Mouse (Mus musculus) intestine, embryonic 14.5 days (tissue): Measurements from ENCODE around the gene Msrb1. TPM values are rescaled to one million over a fixed set of nuclear protein-coding genes. Genes with fewer than 3 reads are reported as not detected.

ENCODE experiments used
- ATAC-seq: fragments of 200-750 bp; cut with Nextera tagmentation; replicated peaks from 2 replicates; pipeline ENCODE4 v1.8.0; 2017; ENCODE audit warnings: low read depth, moderate number of reproducible peaks, moderate TSS enrichment, moderate library complexity; ENCODE audit not compliant: low FRiP score, low TSS enrichment
- DNase-seq: peaks from one replicate; pipeline ENCODE4 v3.0.0-alpha.2; 2018; ENCODE audit warnings: low spot score
- H3K27ac ChIP-seq: fragments of 300-500 bp; sonication (generic); 2 replicates; pipeline ENCODE4 v1.5.1; 2014; ENCODE audit warnings: low read depth, mild to moderate bottlenecking, control low read depth
- H3K27me3 ChIP-seq: fragments of 300-500 bp; sonication (generic); replicated peaks from 2 replicates; pipeline ENCODE4 v1.6.1; 2014; ENCODE audit warnings: low read length, control low read depth; ENCODE audit not compliant: control insufficient read depth, insufficient read depth
- H3K36me3 ChIP-seq: fragments of 300-500 bp; sonication (generic); 2 replicates; pipeline ENCODE4 v1.6.1; 2014; ENCODE audit warnings: low read length, control low read depth; ENCODE audit not compliant: control insufficient read depth, insufficient read depth
- H3K4me1 ChIP-seq: fragments of 300-500 bp; sonication (generic); replicated peaks from 2 replicates; pipeline ENCODE4 v1.6.1; 2014; ENCODE audit warnings: low read length, control low read depth, mixed read lengths; ENCODE audit not compliant: control insufficient read depth, insufficient read depth
- H3K4me2 ChIP-seq: fragments of 300-500 bp; sonication (generic); 2 replicates; pipeline ENCODE4 v1.6.1; 2014; ENCODE audit warnings: low read length
- H3K4me3 ChIP-seq: fragments of 300-500 bp; sonication (generic); 2 replicates; pipeline ENCODE4 v1.5.1; 2014; ENCODE audit warnings: low read depth, low read length, control low read depth, mixed read lengths
- H3K9ac ChIP-seq: fragments of 300-500 bp; sonication (generic); 2 replicates; pipeline ENCODE4 v1.6.1; 2014; ENCODE audit warnings: mild to moderate bottlenecking, low read length
- H3K9me3 ChIP-seq: fragments of 300-500 bp; sonication (generic); 2 replicates; pipeline ENCODE4 v1.6.1; 2016; ENCODE audit warnings: low read length, control low read depth; ENCODE audit not compliant: control insufficient read depth
- WGBS: fragments of 180-500 bp; shearing (Covaris S2); extraction: QIAGEN DNeasy Blood & Tissue Kit; methylation state at CpG from one replicate; pipeline ENCODE4 v1.1.7; 2014; 5-methylcytosine and 5-hydroxymethylcytosine counted together
- polyA plus RNA-seq: library from polyadenylated mRNA; unstranded; fragments of >200 nt; fragmentation: Nextera tagmentation; extraction: Ambion mirVana; gene quantifications from 2 replicates; pipeline ENCODE4 v1.2.1, GENCODE M21; 2014

Gene Msrb1
- polyA plus RNA-seq, 1 experiment from 2014 or later: 32.3 TPM

DNA sequence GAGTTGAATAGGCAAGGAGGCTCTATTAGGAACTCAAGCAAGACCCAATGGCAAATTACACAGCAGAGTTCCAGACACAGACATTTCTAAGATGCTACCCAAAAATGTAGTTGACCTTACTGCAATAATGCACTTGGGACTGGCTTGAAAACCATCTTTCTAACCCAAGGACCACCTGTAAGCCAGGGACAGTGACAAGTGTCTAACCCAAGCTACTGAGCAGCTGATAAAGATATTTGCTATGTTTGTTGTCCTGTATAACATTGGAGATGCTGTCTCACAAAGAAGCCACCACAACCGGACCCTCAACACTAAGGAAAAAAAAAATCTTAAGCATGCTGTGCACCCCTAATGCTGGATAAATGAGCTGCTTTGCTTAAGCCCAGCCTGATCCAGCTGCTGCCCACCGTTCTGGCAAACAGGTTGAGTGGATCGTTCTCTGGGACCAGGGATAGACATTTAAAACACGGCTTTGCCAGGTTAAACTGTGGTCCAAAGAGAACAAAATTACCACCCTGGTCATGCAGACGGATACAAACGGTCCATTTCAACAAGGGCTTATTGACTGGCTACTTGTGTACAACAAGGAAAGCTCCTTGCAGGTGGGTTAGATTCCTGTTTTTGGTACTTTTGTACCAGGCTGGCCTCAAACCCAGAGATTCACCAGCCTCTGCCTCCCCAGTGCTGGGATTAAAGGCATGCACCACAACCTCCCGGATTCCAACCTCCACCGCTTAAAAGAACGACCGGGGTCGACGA lies 13.1 kb upstream of the Msrb1 start:
- peak overlapping the region; percentile 67 for H3K4me2 ChIP-seq
- H3K36me3 ChIP-seq: peaks cover 18% of the 10 kb centered on the region
- WGBS: under 1% methylated on average over 12 of the region's 12 CpGs
- H3K27ac ChIP-seq: 0 out of 2 replicates have a peak overlapping the region, but pooled peaks have one; percentile 62
- DNase-seq (no peak), ATAC-seq (no peak)
- peak overlapping the region; percentile 72 for H3K9ac ChIP-seq
- peaks cover 23% of the 10 kb centered on the region for H3K4me1 ChIP-seq
- peak overlapping the region; percentile 70 for H3K4me3 ChIP-seq
- no peaks in the 10 kb centered on the region for H3K27me3 ChIP-seq
- H3K9me3 ChIP-seq: no peaks in the 10 kb centered on the region

DNA sequence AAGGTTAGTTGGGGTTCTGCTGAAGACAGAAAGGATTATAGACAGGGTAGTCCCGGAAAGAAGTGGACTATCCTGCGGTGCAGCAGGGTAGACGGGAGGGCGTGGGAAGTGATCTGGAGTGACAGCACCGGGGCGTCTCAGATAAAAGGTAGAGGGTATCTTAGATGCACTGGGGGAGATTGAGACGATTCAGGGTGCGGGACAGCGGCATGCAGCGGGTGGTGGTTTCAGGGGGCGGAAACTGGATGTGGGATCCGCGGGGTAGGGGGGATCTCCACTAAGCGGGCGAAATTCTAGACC lies 12.6 kb upstream of the Msrb1 start:
- ATAC-seq (no peak), DNase-seq (no peak)

DNA sequence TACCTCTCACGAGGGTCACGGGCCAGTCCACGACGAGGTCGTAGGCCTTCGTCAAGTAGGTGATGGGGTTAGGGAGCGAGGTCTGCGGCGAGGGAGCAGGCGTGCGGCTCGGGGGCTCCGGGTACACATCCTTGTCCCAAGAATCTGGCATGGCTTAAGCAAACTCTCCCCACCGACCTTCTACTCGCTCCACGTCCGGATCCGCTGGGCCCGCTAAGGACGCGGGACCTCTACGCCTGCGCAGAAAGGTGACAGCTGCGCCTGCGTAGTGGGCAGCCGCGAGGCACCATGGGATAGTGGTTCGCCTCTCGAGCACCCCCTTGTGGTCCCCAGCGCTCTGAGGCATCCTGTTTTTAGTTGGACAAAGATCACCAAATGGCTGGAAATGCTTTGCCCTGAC lies 12.3 kb upstream of the Msrb1 start, which contains the start of gene Ndufb10:
Gene Ndufb10, minus strand, starts transcription at position 295 of the 400 bp plus-strand sequence.
- WGBS: under 1% methylated on average over 30 of the region's 30 CpGs

More for the DNA sequence above, 12.6 kb upstream of the Msrb1 start:
- Histone ChIP-seq H3K9ac (peak overlapping the region; percentile 72), H3K4me3 (peak overlapping the region; percentile 70), H3K9me3 (no peaks in the 10 kb centered on the region), H3K27ac (peak overlapping the region; percentile 62), H3K36me3 (peaks cover 18% of the 10 kb centered on the region), H3K4me2 (peak overlapping the region; percentile 67), H3K27me3 (no peaks in the 10 kb centered on the region), H3K4me1 (peaks cover 23% of the 10 kb centered on the region)
- under 1% methylated on average over 15 of the region's 15 CpGs for WGBS

DNA sequence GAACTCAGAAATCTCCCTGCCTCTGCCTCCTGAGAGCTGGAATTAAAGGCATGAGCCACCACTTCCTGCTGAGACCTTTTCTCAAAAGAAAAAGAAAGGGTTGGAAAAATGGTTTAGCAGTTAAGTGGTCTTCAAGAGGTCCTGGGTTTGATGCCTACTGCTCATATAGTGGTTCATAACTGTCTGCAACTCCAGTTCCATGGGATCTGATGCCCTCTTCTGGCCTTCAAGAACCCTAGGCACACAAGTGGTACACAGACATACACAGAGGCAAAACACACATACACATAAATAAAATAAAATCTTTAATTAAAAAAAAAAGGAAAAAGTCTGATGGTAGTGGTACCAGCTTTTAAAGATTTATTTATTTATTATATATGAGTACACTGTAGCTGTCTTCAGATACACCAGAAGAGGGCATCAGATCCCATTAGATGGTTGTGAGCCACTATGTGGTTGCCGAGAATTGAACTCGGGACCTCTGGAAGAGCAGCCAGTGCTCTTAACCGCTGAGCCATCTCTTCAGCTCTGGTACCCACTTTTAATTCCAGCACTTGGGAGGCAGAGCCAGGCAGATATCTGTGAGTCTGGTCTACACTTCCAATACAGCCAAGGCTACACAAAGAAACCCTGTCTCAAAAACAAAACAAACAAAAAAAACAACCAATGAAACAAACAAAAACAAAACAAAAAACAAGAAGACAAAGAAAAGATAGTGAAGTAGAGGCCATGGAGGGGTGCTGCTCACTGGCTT lies 10.6 kb upstream of the Msrb1 start:
- H3K9ac ChIP-seq: no peak overlapping the region
- H3K27ac ChIP-seq: no peak overlapping the region
- no peak for DNase-seq
- peaks cover 23% of the 10 kb centered on the region for H3K4me1 ChIP-seq
- H3K36me3 ChIP-seq: peaks cover 16% of the 10 kb centered on the region
- H3K27me3 ChIP-seq: no peaks in the 10 kb centered on the region
- no peak for ATAC-seq
- H3K4me3 ChIP-seq: no peak overlapping the region
- no peak overlapping the region for H3K4me2 ChIP-seq
- no peaks in the 10 kb centered on the region for H3K9me3 ChIP-seq
- WGBS: 65% methylated on average over 3 of the region's 3 CpGs

More for the DNA sequence above, 12.3 kb upstream of the Msrb1 start, which contains the start of gene Ndufb10:
- peak within 1 kb of the TSS; percentile 72 for H3K9ac ChIP-seq
- DNase-seq (peak; percentile 99), ATAC-seq (peak; percentile 48)
- no peaks in the 10 kb centered on the region for H3K9me3 ChIP-seq
- H3K27me3 ChIP-seq: no peaks in the 10 kb centered on the region
- peaks cover 18% of the 10 kb centered on the region for H3K36me3 ChIP-seq
- H3K4me3 ChIP-seq: peak within 1 kb of the TSS; percentile 70
- peak within 1 kb of the TSS; percentile 67 for H3K4me2 ChIP-seq
- H3K4me1 ChIP-seq: peaks cover 23% of the 10 kb centered on the region
- peak within 1 kb of the TSS; percentile 62 for H3K27ac ChIP-seq

DNA sequence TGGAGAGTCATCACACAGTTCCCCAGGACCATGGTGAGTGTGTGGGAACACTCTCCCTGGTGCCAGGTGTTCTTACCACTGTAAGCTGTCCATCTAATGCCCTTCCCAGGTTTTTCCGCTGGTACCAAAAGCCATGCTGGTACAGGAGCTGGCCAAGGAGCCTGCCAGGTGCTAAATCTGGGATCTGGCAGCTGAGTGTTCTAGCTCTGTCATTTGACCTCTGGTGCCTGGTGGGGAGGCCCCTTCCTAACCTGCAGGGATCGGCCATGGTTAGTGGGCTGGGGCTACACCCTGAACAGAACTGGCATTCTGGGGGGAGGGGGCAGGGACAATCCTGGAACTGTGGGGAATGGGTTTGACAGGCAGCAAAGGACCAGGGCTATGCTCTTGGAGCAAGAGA lies 8.8 kb upstream of the Msrb1 start, which contains the start of gene Rpl3l:
Gene Rpl3l, plus strand, starts transcription at position 203 of the 400 bp plus-strand sequence.
- Histone ChIP-seq H3K4me3 (no peak within 1 kb of the TSS), H3K27me3 (no peaks in the 10 kb centered on the region), H3K9me3 (no peaks in the 10 kb centered on the region), H3K4me1 (peaks cover 8% of the 10 kb centered on the region; the same call in 1 of the 2 replicates), H3K36me3 (0 out of 2 replicates have a peak, but pooled peaks cover under 1% of the 10 kb centered on the region), H3K9ac (no peak within 1 kb of the TSS), H3K4me2 (no peak within 1 kb of the TSS), H3K27ac (no peak within 1 kb of the TSS)
- DNase-seq: no peak
- 70% methylated on average over 2 of the region's 2 CpGs for WGBS
- no peak for ATAC-seq

DNA sequence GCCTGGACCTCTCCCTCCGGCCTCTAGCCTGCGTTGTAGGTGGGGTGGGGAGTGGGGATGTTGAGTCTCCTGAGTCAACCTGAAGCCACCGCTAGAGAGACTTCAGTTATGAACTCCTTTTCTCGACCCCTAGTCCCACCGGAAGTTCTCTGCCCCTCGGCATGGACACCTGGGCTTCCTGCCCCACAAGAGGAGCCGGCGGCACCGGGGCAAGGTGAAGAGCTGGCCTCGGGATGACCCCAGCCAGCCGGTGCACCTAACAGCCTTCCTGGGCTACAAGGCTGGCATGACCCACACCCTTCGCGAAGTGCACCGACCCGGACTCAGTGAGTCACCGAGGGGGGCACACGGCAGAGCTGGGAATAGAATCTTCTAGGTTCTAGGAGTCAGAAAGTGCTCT lies 8.3 kb upstream of the Msrb1 start:
- H3K9me3 ChIP-seq: no peaks in the 10 kb centered on the region
- no peaks in the 10 kb centered on the region for H3K36me3 ChIP-seq
- H3K27me3 ChIP-seq: no peaks in the 10 kb centered on the region
- H3K9ac ChIP-seq: no peak overlapping the region
- H3K4me3 ChIP-seq: no peak overlapping the region
- no peak overlapping the region for H3K4me2 ChIP-seq
- H3K4me1 ChIP-seq: peaks cover 3% of the 10 kb centered on the region; the same call in 1 of the 2 replicates
- no peak for DNase-seq
- no peak overlapping the region for H3K27ac ChIP-seq
- 69% methylated on average over 17 of the region's 17 CpGs for WGBS
- no peak for ATAC-seq

DNA sequence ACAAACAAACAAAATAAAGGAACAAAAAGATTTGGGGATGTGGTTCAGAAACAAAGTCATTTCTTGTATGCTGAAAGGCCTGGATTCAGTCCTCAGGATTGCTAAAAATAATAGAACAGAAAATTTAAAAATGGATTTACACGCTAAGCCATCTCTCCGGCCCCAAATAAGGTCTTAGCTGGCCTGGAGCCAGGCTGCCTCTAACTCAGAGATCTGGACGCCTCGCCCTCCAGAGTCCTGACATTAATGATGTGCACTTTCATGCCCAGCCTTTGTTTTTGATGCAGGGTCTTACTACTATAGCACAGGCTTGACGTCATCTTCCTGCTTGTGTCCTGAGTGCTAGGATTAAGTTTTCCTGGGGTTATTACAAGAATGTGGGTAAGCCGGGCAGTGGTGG lies 7.4 kb upstream of the Msrb1 start:
- H3K36me3 ChIP-seq: no peaks in the 10 kb centered on the region
- no peak for ATAC-seq
- H3K4me1 ChIP-seq: no peaks in the 10 kb centered on the region
- no peak overlapping the region for H3K4me3 ChIP-seq
- no peaks in the 10 kb centered on the region for H3K9me3 ChIP-seq
- DNase-seq: no peak
- WGBS: 66% methylated on average over 6 of the region's 6 CpGs
- H3K9ac ChIP-seq: no peak overlapping the region
- H3K4me2 ChIP-seq: no peak overlapping the region
- no peak overlapping the region for H3K27ac ChIP-seq
- no peaks in the 10 kb centered on the region for H3K27me3 ChIP-seq

DNA sequence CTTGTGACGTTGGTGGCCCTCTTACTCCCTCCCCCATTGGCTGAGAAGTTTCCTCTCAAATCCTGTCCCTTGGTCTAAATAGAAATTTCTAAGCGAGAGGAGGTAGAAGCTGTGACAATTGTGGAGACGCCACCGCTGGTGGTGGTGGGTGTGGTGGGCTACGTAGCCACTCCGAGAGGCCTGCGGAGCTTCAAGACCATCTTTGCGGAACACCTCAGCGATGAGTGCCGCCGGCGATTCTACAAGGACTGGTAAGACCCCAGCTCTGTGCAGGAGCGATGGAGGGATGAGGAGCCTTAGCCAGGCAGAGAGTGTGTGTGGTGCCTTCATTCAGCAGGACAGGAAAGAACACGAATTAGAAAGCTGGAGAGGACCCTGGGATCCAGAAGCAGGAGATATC lies 5.7 kb upstream of the Msrb1 start:
- H3K4me3 ChIP-seq: no peak overlapping the region
- no peak for ATAC-seq
- peaks cover under 1% of the 10 kb centered on the region; the same call in 1 of the 2 replicates for H3K4me1 ChIP-seq
- H3K36me3 ChIP-seq: no peaks in the 10 kb centered on the region
- H3K9ac ChIP-seq: no peak overlapping the region
- H3K9me3 ChIP-seq: no peaks in the 10 kb centered on the region
- DNase-seq: no peak
- WGBS: 80% methylated on average over 14 of the region's 14 CpGs
- no peak overlapping the region for H3K4me2 ChIP-seq
- H3K27ac ChIP-seq: no peak overlapping the region
- no peaks in the 10 kb centered on the region for H3K27me3 ChIP-seq
